In the genomic region with DNA sequence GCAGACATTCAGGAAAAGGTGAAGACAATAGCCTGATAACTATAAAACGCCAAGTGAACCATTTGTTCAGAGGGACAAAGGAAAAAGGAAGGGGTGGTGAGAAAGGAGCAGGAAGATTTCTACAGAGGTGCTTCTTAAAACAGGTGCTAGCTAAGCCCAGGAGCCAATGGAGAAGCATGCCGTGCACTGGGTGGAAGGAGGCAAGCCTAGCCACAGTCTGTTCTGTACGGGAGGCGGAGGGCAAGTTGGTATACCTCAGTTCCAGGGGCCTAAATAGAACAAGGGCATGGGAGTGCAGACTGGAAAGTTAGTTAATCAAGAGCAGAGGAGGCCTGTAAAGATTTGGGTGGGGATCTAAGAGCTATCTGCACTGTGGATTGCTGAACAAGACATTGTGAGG, we compare ENCODE assay signal across 8 mouse cellular contexts. TPM values are rescaled to one million over a fixed set of nuclear protein-coding genes. Genes with fewer than 3 reads are reported as not detected.
DNase-seq lines count a peak whose midpoint lies in the region; ATAC-seq lines count a peak whose summit lies in the region.

No protein-coding gene starts in this region.

- H3K4me1 ChIP-seq in heart, embryonic 15.5 days (replicated peaks), result peaks cover 34% of the 10 kb centered on the region
- H3K4me1 ChIP-seq in liver, embryonic 12.5 days, result peaks cover 49% of the 10 kb centered on the region
- peaks cover 12% of the 10 kb centered on the region; the same call in 1 of the 2 replicates for H3K4me1 ChIP-seq in stomach, embryonic 15.5 days

- peak overlapping the region; percentile 51 for H3K4me3 ChIP-seq in heart, embryonic 15.5 days
- peak overlapping the region; percentile 48 for H3K4me3 ChIP-seq in liver, embryonic 12.5 days
- peak overlapping the region; percentile 42 for H3K4me3 ChIP-seq in stomach, embryonic 15.5 days (replicated peaks)

- H3K9ac ChIP-seq in heart, embryonic 15.5 days, result peak overlapping the region; percentile 50
- H3K9ac ChIP-seq in liver, embryonic 12.5 days, result peak overlapping the region; percentile 60
- peak overlapping the region; percentile 30 for H3K9ac ChIP-seq in stomach, embryonic 15.5 days

- WGBS in heart, embryonic 15.5 days, result 4% methylated on average over 4 of the region's 4 CpGs
- WGBS in liver, embryonic 12.5 days (ENCODE audit: insufficient replicate concordance), result 19% methylated on average over 4 of the region's 4 CpGs
- WGBS in stomach, embryonic 15.5 days, result 7% methylated on average over 4 of the region's 4 CpGs

- no peak for ATAC-seq in heart, embryonic 15.5 days (replicated peaks; ENCODE audit: insufficient number of reproducible peaks, insufficient read depth, low FRiP score, low read depth)
- ATAC-seq in liver, embryonic 12.5 days, result no peak
- no peak for ATAC-seq in stomach, embryonic 15.5 days (ENCODE audit: insufficient read depth, low FRiP score, low read depth)

- H3K27ac ChIP-seq in heart, embryonic 15.5 days, result peak overlapping the region; percentile 84
- H3K27ac ChIP-seq in liver, embryonic 12.5 days, result no peak overlapping the region
- H3K27ac ChIP-seq in stomach, embryonic 15.5 days, result 0 out of 2 replicates have a peak overlapping the region, but pooled peaks have one; percentile 27

- intact Hi-C loops in left cerebral cortex, postnatal 36 days (cut with DNase I), result loop anchor here (5.0 kb wide), 1 partner anchor 45 kb away; no protein-coding TSS in a partner anchor

- no peaks in the 10 kb centered on the region for H3K36me3 ChIP-seq in heart, embryonic 15.5 days
- H3K36me3 ChIP-seq in liver, embryonic 12.5 days, result peaks cover 14% of the 10 kb centered on the region
- H3K36me3 ChIP-seq in stomach, embryonic 15.5 days, result no peaks in the 10 kb centered on the region

- no peaks in the 10 kb centered on the region for H3K27me3 ChIP-seq in heart, embryonic 15.5 days
- no peaks in the 10 kb centered on the region for H3K27me3 ChIP-seq in liver, embryonic 12.5 days (replicated peaks)
- H3K27me3 ChIP-seq in stomach, embryonic 15.5 days (replicated peaks), result no peaks in the 10 kb centered on the region

- DNase-seq in cerebellum, adult 9-10 months, result peak; percentile 29
- DNase-seq in cerebellum, adult 11-12 months, result no peak
- peak; percentile 40 for DNase-seq in Muller cell, postnatal 12 days (ENCODE audit: inconsistent ontology term)
- DNase-seq in left cerebral cortex, postnatal 36 days (ENCODE audit: low spot score in 2 of 2), result no peak
- DNase-seq in left cerebral cortex, adult 8-10 months (ENCODE audit: low spot score in 2 of 2), result no peak

- H3K4me2 ChIP-seq in heart, embryonic 15.5 days, result peak overlapping the region; percentile 78
- peak overlapping the region; percentile 94 for H3K4me2 ChIP-seq in liver, embryonic 12.5 days
- peak overlapping the region; percentile 68 for H3K4me2 ChIP-seq in stomach, embryonic 15.5 days

- no peaks in the 10 kb centered on the region for H3K9me3 ChIP-seq in heart, embryonic 15.5 days (replicated peaks)
- no peaks in the 10 kb centered on the region for H3K9me3 ChIP-seq in liver, embryonic 12.5 days (replicated peaks)
- H3K9me3 ChIP-seq in stomach, embryonic 15.5 days, result no peaks in the 10 kb centered on the region

RNA-seq across cellular contexts. Expression of a gene that starts 3.8 kb away (rescaled TPM):
- polyA plus RNA-seq in heart, embryonic 15.5 days (2015; fragmentation: Nextera tagmentation; extraction: Ambion mirVana), result 38.2 and 40.0 TPM in 2 replicates
- 17.4 and 18.1 TPM in 2 replicates for polyA plus RNA-seq in liver, embryonic 12.5 days (2016; fragmentation: Nextera tagmentation; extraction: Ambion mirVana)
- polyA plus RNA-seq in stomach, embryonic 15.5 days (2015; fragmentation: Nextera tagmentation; extraction: Ambion mirVana), result 54.0 and 54.2 TPM in 2 replicates
- total RNA-seq in left cerebral cortex, postnatal 36 days (2021), result 100 to 1,000 TPM; 173 to 187 TPM
- 100 to 1,000 TPM; 168 to 185 (median 177) TPM for total RNA-seq in left cerebral cortex, adult 8-10 months (2022)

Comparison
In these comparisons a context has a peak if more than half of its experiments do, and no peak if none do; other contexts are left out.
1. DNase-seq: peak in cerebellum, adult 9-10 months (single experiment) and Muller cell, postnatal 12 days (single experiment); none in cerebellum, adult 11-12 months (single experiment), left cerebral cortex, postnatal 36 days (0 of 2) and left cerebral cortex, adult 8-10 months (0 of 2).
2. Peak in every context shown above with its lines, with median percentiles within 50 percentile points of each other: H3K4me2 ChIP-seq, H3K4me3 ChIP-seq and H3K9ac ChIP-seq.